Mouse (Mus musculus): ENCODE data around the gene Atp2b2. TPM values are rescaled to one million over a fixed set of nuclear protein-coding genes. Genes with fewer than 3 reads are reported as not detected.

The Atp2b2 gene
- polyA plus RNA-seq (2014; fragmentation: Illumina TruSeq; extraction: RNeasy Lipid Tissue Mini Kit (QIAGEN cat#74804); ENCODE audit: low read depth, low replicate concordance) = 0.17 TPM

GRCm38 (mm10) chr6:114042332-114042731, at the start of gene Atp2b2:
Gene Atp2b2 (minus strand): TSS chr6:114042613.

GRCm38 (mm10) chr6:113740236-113741217, 301.9 kb downstream of the Atp2b2 start, which contains the start of gene Sec13:
Gene Sec13 (minus strand): TSS chr6:113740743.

GRCm38 (mm10) chr6:113719878-113720277, 322.5 kb downstream of the Atp2b2 start, which contains the start of gene Ghrl:
Gene Ghrl (minus strand): TSS chr6:113719880.

GRCm38 (mm10) chr6:113696582-113697221, 345.7 kb downstream of the Atp2b2 start, which contains the start of gene Tatdn2:
Gene Tatdn2 (plus strand): TSS chr6:113697050.

Other genes with a start within 250 kb of the Atp2b2 start
- gene Slc6a11, start 88.6 kb upstream of the Atp2b2 start, polyA plus RNA-seq (2014; fragmentation: Illumina TruSeq; extraction: RNeasy Lipid Tissue Mini Kit (QIAGEN cat#74804); ENCODE audit: low read depth, low replicate concordance) = not detected
- gene Slc6a1, start 240.0 kb upstream of the Atp2b2 start, polyA plus RNA-seq (2014; fragmentation: Illumina TruSeq; extraction: RNeasy Lipid Tissue Mini Kit (QIAGEN cat#74804); ENCODE audit: low read depth, low replicate concordance) = not detected